Mouse (Mus musculus) stomach, postnatal 0 days (tissue): ENCODE measurements at regions not wholly inside any gene's neighbourhood (a gene's known extent, or its start where the extent isn't known, plus 50 kb on each side); places are given as distances from the start of the nearest gene placed in this dataset.

ENCODE experiments used
- ATAC-seq: fragments of 200-750 bp; cut with Nextera tagmentation; 2 replicates; pipeline ENCODE4 v1.8.0; 2017; ENCODE audit not compliant: low FRiP score, low TSS enrichment
- DNase-seq: peaks from one replicate; pipeline ENCODE4 v3.0.0-alpha.2; 2016; ENCODE audit warnings: low spot score
- H3K27ac ChIP-seq: fragments of 300-500 bp; sonication (generic); replicated peaks from 2 replicates; pipeline ENCODE4 v1.5.1; 2014; ENCODE audit warnings: mild to moderate bottlenecking, control low read depth
- H3K27me3 ChIP-seq: fragments of 300-500 bp; sonication (generic); 2 replicates; pipeline ENCODE4 v1.6.1; 2014; ENCODE audit warnings: low read length; ENCODE audit not compliant: control insufficient read depth, insufficient read depth
- H3K36me3 ChIP-seq: fragments of 300-500 bp; sonication (generic); 2 replicates; pipeline ENCODE4 v1.6.1; 2014; ENCODE audit warnings: low read length, mixed read lengths; ENCODE audit not compliant: control insufficient read depth, insufficient read depth
- H3K4me1 ChIP-seq: fragments of 300-500 bp; sonication (generic); replicated peaks from 2 replicates; pipeline ENCODE4 v1.6.1; 2014; ENCODE audit warnings: antibody characterized with exemption; ENCODE audit not compliant: control insufficient read depth, insufficient read depth
- H3K4me2 ChIP-seq: fragments of 300-500 bp; sonication (generic); replicated peaks from 2 replicates; pipeline ENCODE4 v1.6.1; 2014; ENCODE audit warnings: low read depth, mild to moderate bottlenecking, control low read depth, moderate library complexity
- H3K4me3 ChIP-seq: fragments of 300-500 bp; sonication (generic); 2 replicates; pipeline ENCODE4 v1.5.1; 2014; ENCODE audit warnings: low read depth, low read length, control low read depth
- H3K9ac ChIP-seq: fragments of 300-500 bp; sonication (generic); 2 replicates; pipeline ENCODE4 v1.6.1; 2014; ENCODE audit warnings: mild to moderate bottlenecking, low read length, control low read depth, mixed read lengths
- H3K9me3 ChIP-seq: fragments of 300-500 bp; sonication (generic); 2 replicates; pipeline ENCODE4 v1.6.1; 2016; ENCODE audit warnings: low read length; ENCODE audit not compliant: control insufficient read depth
- CTCF ChIP-seq: IDR thresholded peaks from 2 replicates; pipeline ENCODE4 v1.5.1; 2016; ENCODE audit warnings: antibody characterized with exemption, low read depth, mild to moderate bottlenecking, moderate library complexity
- EP300 ChIP-seq: optimal IDR thresholded peaks from 2 replicates; pipeline ENCODE3; 2016; ENCODE audit warnings: antibody characterized with exemption
- WGBS: fragments of 180-500 bp; shearing (Covaris S2); extraction: QIAGEN DNeasy Blood & Tissue Kit; methylation state at CpG from one replicate; pipeline ENCODE4 v1.1.7; 2014; 5-methylcytosine and 5-hydroxymethylcytosine counted together

DNA sequence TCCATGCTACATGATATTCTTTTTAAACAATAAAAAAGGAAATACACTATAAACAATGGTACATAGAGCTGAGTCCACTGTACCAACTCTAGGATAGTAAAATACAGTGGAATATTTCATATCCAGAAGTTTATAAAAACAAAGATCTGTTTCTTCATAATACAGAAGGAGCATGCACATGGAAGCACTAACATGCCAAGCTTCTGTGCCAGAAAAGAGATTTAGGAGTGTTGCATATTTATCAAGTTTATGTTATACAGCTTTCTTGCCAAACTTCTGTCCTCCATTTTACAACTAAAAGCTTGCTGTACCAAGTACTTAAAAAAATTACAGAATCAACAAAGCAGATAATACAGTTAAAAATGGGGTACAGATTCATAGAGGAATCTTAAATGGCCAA lies 816.7 kb upstream of the A730009L09Rik start:
- Histone ChIP-seq H3K9me3 (no peaks in the 10 kb centered on the region), H3K36me3 (no peaks in the 10 kb centered on the region), H3K27me3 (no peaks in the 10 kb centered on the region), H3K27ac (no peak overlapping the region), H3K4me2 (no peak overlapping the region), H3K4me3 (no peak overlapping the region), H3K4me1 (no peaks in the 10 kb centered on the region), H3K9ac (no peak overlapping the region)
- DNase-seq, result no peak
- no peak for ATAC-seq
- no peak for TF ChIP-seq EP300
- TF ChIP-seq CTCF, result no peak

DNA sequence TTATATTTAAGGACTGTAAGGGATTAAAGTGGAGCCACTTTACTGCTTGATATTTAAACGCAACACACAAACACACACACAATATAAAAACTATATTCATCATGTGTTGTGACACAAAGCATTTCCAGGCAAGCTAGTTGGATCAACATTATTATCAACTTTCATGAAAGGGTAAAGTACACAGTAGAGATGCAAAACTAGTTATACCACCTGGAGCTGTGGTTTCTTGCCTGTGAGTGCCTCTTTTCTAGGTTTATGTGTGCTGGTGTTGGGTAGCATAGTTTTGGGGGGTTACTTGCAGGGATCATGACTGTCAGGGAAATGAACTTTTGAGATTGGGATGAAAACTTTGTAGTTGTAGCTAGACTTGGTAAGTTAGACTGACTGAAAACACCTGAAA lies 812.3 kb upstream of the A730009L09Rik start:
- WGBS, result 41% methylated on average over 1 of the region's 1 CpGs
- H3K4me2 ChIP-seq, result no peak overlapping the region
- ATAC-seq, result peak; percentile 77

More for the DNA sequence above, 812.3 kb upstream of the A730009L09Rik start:
- Histone ChIP-seq H3K4me1 (no peaks in the 10 kb centered on the region), H3K9ac (no peak overlapping the region), H3K27ac (no peak overlapping the region), H3K4me3 (no peak overlapping the region), H3K27me3 (no peaks in the 10 kb centered on the region), H3K36me3 (no peaks in the 10 kb centered on the region), H3K9me3 (no peaks in the 10 kb centered on the region)
- no peak for DNase-seq
- TF ChIP-seq CTCF, result no peak
- TF ChIP-seq EP300, result no peak
